Mouse (Mus musculus) liver, embryonic 13.5 days (tissue): ENCODE measurements around the gene Iqca. TPM values are rescaled to one million over a fixed set of nuclear protein-coding genes. Genes with fewer than 3 reads are reported as not detected.

Experiments used
- ATAC-seq: fragments of 200-750 bp; cut with Nextera tagmentation; 2 replicates; pipeline ENCODE4 v1.8.0; 2017; ENCODE audit warnings: low read depth, mild to moderate bottlenecking, moderate number of reproducible peaks, moderate library complexity
- DNase-seq: peaks from one replicate; pipeline ENCODE4 v3.0.0; 2022
- H3K27ac ChIP-seq: fragments of 300-500 bp; sonication (generic); 2 replicates; pipeline ENCODE4 v1.5.1; 2015; ENCODE audit warnings: moderate library complexity, mild to moderate bottlenecking, inconsistent platforms
- H3K27me3 ChIP-seq: fragments of 300-500 bp; sonication (generic); 2 replicates; pipeline ENCODE4 v1.6.1; 2015; ENCODE audit warnings: mild to moderate bottlenecking, inconsistent platforms
- H3K36me3 ChIP-seq: fragments of 300-500 bp; sonication (generic); 2 replicates; pipeline ENCODE4 v1.6.1; 2015; ENCODE audit warnings: mild to moderate bottlenecking, inconsistent platforms
- H3K4me1 ChIP-seq: fragments of 300-500 bp; sonication (generic); replicated peaks from 2 replicates; pipeline ENCODE4 v1.6.1; 2015; ENCODE audit warnings: inconsistent platforms
- H3K4me2 ChIP-seq: fragments of 300-500 bp; sonication (generic); 2 replicates; pipeline ENCODE4 v1.6.1; 2015; ENCODE audit warnings: inconsistent platforms, mild to moderate bottlenecking, moderate library complexity
- H3K4me3 ChIP-seq: fragments of 300-500 bp; sonication (generic); replicated peaks from 2 replicates; pipeline ENCODE4 v1.5.1; 2015; ENCODE audit warnings: mild to moderate bottlenecking, inconsistent platforms
- H3K9ac ChIP-seq: fragments of 300-500 bp; sonication (generic); 2 replicates; pipeline ENCODE4 v1.6.1; 2015; ENCODE audit warnings: mild to moderate bottlenecking, inconsistent platforms
- H3K9me3 ChIP-seq: fragments of 300-500 bp; sonication (generic); replicated peaks from 2 replicates; pipeline ENCODE4 v1.6.1; 2016; ENCODE audit warnings: inconsistent platforms
- WGBS: fragments of 180-500 bp; shearing (Covaris S2); methylation state at CpG from one replicate; pipeline ENCODE4 v1.1.7; 2015; ENCODE audit not compliant: insufficient replicate concordance; 5-methylcytosine and 5-hydroxymethylcytosine counted together
- polyA plus RNA-seq: library from polyadenylated mRNA; unstranded; fragments of >200 nt; fragmentation: Nextera tagmentation; extraction: Ambion mirVana; gene quantifications from 2 replicates; pipeline ENCODE4 v1.2.1, GENCODE M21; 2015

Iqca gene
- polyA plus RNA-seq, 1 experiment from 2014 or later: not detected

GRCm38 (mm10) chr1:90131982-90132381, 21.2 kb downstream of the Iqca start:
- DNase-seq (no peak), ATAC-seq (no peak)
- H3K36me3 ChIP-seq: no peaks in the 10 kb centered on the region
- no peak overlapping the region for H3K9ac ChIP-seq
- H3K4me2 ChIP-seq: no peak overlapping the region
- no peaks in the 10 kb centered on the region for H3K9me3 ChIP-seq
- no peaks in the 10 kb centered on the region for H3K27me3 ChIP-seq
- no peaks in the 10 kb centered on the region for H3K4me1 ChIP-seq
- no peak overlapping the region for H3K27ac ChIP-seq
- 64% methylated on average over 7 of the region's 7 CpGs for WGBS
- H3K4me3 ChIP-seq: no peak overlapping the region

- H3K36me3 ChIP-seq: no peaks in the 10 kb centered on the region
- no peaks in the 10 kb centered on the region for H3K27me3 ChIP-seq
- no peak overlapping the region for H3K4me2 ChIP-seq
- DNase-seq (no peak), ATAC-seq (no peak)
- H3K9me3 ChIP-seq: no peaks in the 10 kb centered on the region
- 84% methylated on average over 12 of the region's 12 CpGs for WGBS
- no peak overlapping the region for H3K27ac ChIP-seq
- H3K4me1 ChIP-seq: no peaks in the 10 kb centered on the region
- no peak overlapping the region for H3K9ac ChIP-seq
- H3K4me3 ChIP-seq: no peak overlapping the region
These were observed 28.6 kb downstream of the Iqca start for GRCm38 (mm10) chr1:90124561-90124960.

DNA sequence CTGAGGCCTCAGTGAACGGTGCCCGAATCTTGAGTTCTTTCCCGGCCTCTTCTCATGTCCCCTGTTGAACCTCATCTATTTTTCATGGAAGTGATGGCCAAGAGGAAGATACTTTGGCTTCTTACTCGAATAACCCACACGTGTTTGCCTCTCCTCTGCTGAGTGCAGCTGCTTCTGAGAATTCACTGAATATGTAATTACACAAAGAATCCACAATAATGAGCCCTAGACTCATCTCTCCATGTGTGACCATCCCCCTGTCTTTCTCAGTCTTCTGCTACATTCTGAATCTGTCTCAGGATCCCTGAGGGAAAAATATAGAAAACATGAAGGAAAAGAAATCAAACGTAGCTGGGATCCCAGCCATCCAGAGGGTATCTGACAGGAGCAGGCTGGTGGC, 32.5 kb downstream of the Iqca start:
- Histone ChIP-seq H3K27me3 (no peaks in the 10 kb centered on the region), H3K36me3 (no peaks in the 10 kb centered on the region), H3K4me1 (no peaks in the 10 kb centered on the region), H3K9me3 (no peaks in the 10 kb centered on the region), H3K4me3 (no peak overlapping the region), H3K27ac (no peak overlapping the region), H3K9ac (no peak overlapping the region), H3K4me2 (no peak overlapping the region)
- no peak for DNase-seq
- 62% methylated on average over 6 of the region's 6 CpGs for WGBS
- ATAC-seq: no peak

DNA sequence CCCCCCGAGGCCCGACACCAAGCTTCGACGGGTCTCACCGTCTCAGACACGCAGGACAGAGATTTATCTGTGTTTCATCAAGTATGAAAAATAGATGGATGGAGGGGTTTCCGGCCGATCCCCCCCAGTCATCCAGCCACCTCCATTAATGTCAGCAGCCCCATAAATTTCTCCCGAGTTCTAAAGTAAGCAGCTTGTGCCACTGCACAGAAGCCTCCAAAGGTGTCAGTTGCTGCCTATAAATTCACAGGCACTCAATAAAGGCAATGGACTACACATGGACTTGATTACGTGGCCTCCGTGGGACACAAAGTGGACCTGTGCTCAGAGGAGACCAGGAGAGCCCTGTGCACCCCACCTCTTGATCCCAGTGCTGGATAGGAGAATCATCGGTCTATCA, 34.0 kb downstream of the Iqca start:
- no peaks in the 10 kb centered on the region for H3K4me1 ChIP-seq
- H3K27ac ChIP-seq: no peak overlapping the region
- H3K4me3 ChIP-seq: no peak overlapping the region
- DNase-seq: no peak
- no peaks in the 10 kb centered on the region for H3K36me3 ChIP-seq
- H3K9me3 ChIP-seq: no peaks in the 10 kb centered on the region
- no peaks in the 10 kb centered on the region for H3K27me3 ChIP-seq
- ATAC-seq: no peak
- H3K4me2 ChIP-seq: no peak overlapping the region
- no peak overlapping the region for H3K9ac ChIP-seq
- WGBS: 72% methylated on average over 12 of the region's 12 CpGs

GRCm38 (mm10) chr1:90117207-90117606, 36.0 kb downstream of the Iqca start:
- no peak for DNase-seq
- Histone ChIP-seq H3K4me2 (no peak overlapping the region), H3K4me1 (no peaks in the 10 kb centered on the region), H3K9ac (no peak overlapping the region), H3K9me3 (no peaks in the 10 kb centered on the region), H3K36me3 (no peaks in the 10 kb centered on the region), H3K4me3 (no peak overlapping the region), H3K27ac (no peak overlapping the region), H3K27me3 (no peaks in the 10 kb centered on the region)
- 62% methylated on average over 7 of the region's 7 CpGs for WGBS
- no peak for ATAC-seq

DNA sequence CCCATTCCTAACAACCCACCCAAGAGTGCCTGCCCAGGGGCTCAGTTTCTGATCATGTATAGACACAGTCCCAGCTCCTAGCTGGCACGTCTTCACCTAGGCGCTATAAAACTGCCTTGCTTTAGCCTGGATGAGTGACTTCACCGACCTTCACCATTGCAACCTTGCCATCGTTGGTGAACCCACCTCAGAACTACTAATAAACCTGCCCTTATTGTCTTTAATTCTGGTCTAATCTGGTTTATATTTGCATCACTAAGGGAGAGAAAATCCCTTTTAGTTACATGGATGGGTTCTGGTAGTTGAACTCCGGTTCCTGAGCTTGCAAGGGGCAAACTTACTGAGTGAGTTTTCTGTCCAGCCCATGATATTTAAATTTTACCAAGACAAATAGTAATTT, 38.6 kb downstream of the Iqca start:
- H3K36me3 ChIP-seq: no peaks in the 10 kb centered on the region
- H3K27me3 ChIP-seq: no peaks in the 10 kb centered on the region
- no peaks in the 10 kb centered on the region for H3K9me3 ChIP-seq
- no peak overlapping the region for H3K9ac ChIP-seq
- H3K4me1 ChIP-seq: no peaks in the 10 kb centered on the region
- ATAC-seq (no peak), DNase-seq (no peak)
- H3K4me2 ChIP-seq: no peak overlapping the region
- H3K4me3 ChIP-seq: no peak overlapping the region
- WGBS: 71% methylated on average over 5 of the region's 5 CpGs
- no peak overlapping the region for H3K27ac ChIP-seq

DNA sequence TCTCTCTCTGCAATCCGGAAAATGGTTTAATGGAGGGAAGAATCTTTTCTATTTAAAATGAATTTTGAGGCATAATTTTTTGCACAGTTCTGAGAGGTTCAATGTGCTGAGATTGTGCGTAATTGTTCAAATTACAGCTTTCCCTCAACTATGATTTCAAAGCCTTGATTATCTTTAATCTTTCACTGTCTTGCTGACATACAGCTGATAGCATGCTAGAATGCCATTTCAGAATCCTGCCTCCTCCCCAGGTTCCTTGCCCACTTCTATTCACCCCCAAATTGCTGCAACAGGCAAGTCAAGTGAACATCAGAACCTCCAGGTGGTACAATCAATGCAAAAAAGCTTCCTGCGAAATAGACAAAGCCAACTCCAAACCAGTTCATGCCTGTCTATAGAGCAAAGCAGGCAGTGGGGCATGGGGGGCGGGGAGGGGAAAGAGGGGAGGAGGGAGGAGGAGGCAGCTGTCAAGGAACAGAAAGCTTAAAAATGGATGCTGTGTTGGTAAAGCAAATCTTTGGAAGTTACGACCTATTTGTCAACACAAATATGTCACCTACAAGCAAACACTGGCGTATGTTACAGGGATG, 39.5 kb downstream of the Iqca start:
- WGBS: 70% methylated on average over 6 of the region's 6 CpGs
- Histone ChIP-seq H3K4me1 (no peaks in the 10 kb centered on the region), H3K9ac (no peak overlapping the region), H3K4me3 (no peak overlapping the region), H3K27me3 (no peaks in the 10 kb centered on the region), H3K36me3 (no peaks in the 10 kb centered on the region), H3K9me3 (no peaks in the 10 kb centered on the region), H3K4me2 (no peak overlapping the region), H3K27ac (no peak overlapping the region)
- ATAC-seq (no peak), DNase-seq (no peak)

DNA sequence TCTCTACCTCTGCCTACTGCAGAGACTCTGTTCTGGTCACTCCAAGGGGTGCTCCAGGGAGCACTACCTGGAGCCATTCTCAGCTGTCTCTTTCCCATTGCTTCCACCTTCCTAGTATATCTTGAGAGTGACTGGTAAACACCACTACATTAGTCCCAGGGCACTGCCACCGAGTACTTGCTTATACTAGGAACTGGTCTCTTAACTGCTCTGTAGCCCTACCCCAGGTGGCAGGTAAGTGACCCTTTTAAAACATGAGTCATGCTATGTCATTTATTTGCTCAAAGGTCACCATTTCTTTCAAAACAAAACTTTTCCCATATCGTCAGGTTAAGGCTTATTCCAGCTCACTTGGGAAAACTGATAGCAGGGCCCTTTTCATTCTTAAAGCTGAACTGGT, 40.5 kb downstream of the Iqca start:
- Histone ChIP-seq H3K9ac (no peak overlapping the region), H3K4me3 (no peak overlapping the region), H3K4me2 (no peak overlapping the region), H3K27ac (no peak overlapping the region), H3K27me3 (no peaks in the 10 kb centered on the region), H3K36me3 (no peaks in the 10 kb centered on the region), H3K4me1 (no peaks in the 10 kb centered on the region), H3K9me3 (no peaks in the 10 kb centered on the region)
- WGBS: 60% methylated on average over 2 of the region's 2 CpGs
- DNase-seq (no peak), ATAC-seq (no peak)

DNA sequence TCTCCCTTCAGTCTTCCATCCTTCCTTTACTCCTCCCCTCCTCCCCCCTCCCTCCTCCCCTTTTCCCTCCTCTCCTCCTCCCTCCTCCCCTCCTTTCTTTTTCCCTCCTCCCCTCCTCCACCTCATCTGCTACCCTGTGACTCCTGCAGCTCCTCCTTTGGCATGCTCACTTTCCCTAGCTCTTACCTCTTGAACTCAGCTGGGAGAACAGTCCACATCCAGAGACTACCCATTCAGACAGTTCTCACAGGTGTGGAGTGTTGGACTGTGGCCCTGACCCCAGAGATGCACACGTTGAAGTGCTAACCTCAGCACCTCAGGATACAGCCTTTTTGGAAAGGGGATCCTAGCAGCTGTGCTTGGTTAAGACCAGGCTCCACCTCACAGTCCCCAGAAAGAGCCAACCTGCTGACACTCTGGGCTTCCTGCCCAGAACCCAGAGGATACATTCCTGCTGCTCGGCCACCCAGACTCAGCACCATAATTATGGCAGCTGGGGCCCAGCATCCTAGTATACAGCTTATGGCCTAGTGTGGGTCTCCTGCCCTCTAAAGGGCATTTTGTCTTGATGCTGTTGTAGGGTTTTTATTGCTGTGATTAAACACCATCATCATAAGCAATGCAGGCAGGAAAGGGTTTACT, 41.9 kb downstream of the Iqca start:
- no peak overlapping the region for H3K27ac ChIP-seq
- DNase-seq (no peak), ATAC-seq (no peak)
- no peak overlapping the region for H3K4me2 ChIP-seq
- no peak overlapping the region for H3K4me3 ChIP-seq
- no peak overlapping the region for H3K9ac ChIP-seq
- H3K36me3 ChIP-seq: no peaks in the 10 kb centered on the region
- no peaks in the 10 kb centered on the region for H3K9me3 ChIP-seq
- no peaks in the 10 kb centered on the region for H3K4me1 ChIP-seq
- H3K27me3 ChIP-seq: no peaks in the 10 kb centered on the region
- 48% methylated on average over 2 of the region's 2 CpGs for WGBS

DNA sequence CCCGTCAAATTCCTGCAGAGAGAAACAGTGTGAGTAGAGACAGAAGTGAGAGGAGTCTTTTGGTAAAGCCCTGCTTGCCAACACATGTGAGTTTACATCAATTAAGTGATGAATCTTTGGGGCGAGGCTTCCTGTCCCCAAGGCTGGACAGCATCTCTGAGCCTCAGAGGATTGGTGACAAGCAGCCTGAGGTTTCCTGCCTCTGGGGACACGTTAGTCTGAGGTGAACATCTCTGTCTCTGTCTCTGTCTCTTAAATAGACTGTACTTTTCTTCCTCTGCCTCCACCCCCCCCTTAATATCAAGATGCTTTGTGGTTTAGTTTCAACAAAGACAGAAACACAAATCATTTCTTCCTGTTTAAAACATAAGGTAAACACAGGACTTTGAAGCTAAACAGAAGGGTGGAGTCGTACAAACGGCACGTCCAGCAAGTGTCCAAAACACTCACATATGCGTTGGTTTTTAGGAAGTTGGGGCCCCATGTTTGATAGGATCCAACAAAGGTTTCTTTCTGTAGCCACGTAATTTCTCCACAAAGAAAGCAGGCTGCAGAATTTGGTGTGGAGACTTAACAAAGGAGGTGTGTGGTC, 49.2 kb downstream of the Iqca start:
- DNase-seq: no peak
- Histone ChIP-seq H3K27ac (no peak overlapping the region), H3K9me3 (no peaks in the 10 kb centered on the region), H3K4me1 (no peaks in the 10 kb centered on the region), H3K4me2 (no peak overlapping the region), H3K27me3 (no peaks in the 10 kb centered on the region), H3K4me3 (no peak overlapping the region), H3K36me3 (no peaks in the 10 kb centered on the region), H3K9ac (no peak overlapping the region)
- ATAC-seq: no peak
- 46% methylated on average over 8 of the region's 8 CpGs for WGBS

DNA sequence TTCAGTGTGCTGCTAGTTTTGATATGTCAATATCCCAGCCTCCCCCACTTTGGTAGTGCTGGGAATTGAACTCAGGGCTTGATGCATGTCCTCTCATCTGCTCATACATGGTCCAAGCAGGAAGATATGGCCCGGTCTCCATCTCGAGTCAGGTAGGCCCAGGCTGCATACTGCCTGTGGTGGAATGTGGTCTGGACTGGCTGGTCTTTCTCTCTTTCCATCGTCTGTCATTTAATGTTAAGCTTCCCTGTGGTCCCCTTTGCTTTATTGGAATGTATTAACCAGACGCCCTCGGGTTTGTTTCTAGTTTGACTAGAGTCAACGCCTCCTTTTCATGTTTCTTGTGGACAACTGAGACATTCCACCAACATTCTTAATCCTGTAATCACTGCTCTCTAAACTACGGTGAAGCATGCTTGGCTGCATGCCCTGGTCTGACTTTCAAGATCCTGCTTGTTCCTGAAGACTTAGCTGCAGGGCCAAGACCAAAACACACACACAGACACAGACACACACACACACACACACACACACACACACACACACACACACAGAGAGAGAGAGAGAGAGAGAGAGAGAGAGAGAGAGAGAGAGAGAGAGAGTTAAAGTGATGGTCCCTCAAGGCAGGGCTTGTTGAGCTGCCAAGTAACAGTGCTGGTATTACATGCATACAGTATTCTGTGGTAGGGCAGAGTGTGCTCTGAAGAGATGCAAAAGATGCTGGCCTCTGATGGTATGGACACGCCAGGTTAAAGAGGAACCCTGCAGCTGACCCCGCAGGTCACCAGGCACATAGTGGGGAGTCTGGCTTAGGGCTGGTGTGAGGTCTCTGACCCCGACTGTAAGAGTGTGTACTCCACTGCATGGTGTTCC, 52.6 kb downstream of the Iqca start:
- Histone ChIP-seq H3K27me3 (no peaks in the 10 kb centered on the region), H3K4me1 (no peaks in the 10 kb centered on the region), H3K4me3 (no peak overlapping the region), H3K9me3 (no peaks in the 10 kb centered on the region), H3K4me2 (no peak overlapping the region), H3K9ac (no peak overlapping the region), H3K27ac (no peak overlapping the region), H3K36me3 (no peaks in the 10 kb centered on the region)
- WGBS: 62% methylated on average over 10 of the region's 10 CpGs
- no peak for ATAC-seq
- DNase-seq: no peak
